Mouse (Mus musculus) neural tube, embryonic 14.5 days (tissue): ENCODE data around the gene Gm14180. TPM values are rescaled to one million over a fixed set of nuclear protein-coding genes. Genes with fewer than 3 reads are reported as not detected.
"Not testable (repeated sequence)": the region's sequence is repeated elsewhere in the genome, so short reads cannot be mapped to it uniquely, and the experiment has no call there.

Source experiments
- ATAC-seq: fragments of 200-750 bp; cut with Nextera tagmentation; 2 replicates; pipeline ENCODE4 v1.8.0; 2017; ENCODE audit warnings: low read depth, mild to moderate bottlenecking, moderate TSS enrichment, moderate library complexity
- H3K27ac ChIP-seq: fragments of 300-500 bp; sonication (generic); 2 replicates; pipeline ENCODE4 v1.5.1; 2014; ENCODE audit warnings: low read depth, mild to moderate bottlenecking, control low read depth, low read length, moderate library complexity, mixed read lengths
- H3K27me3 ChIP-seq: fragments of 300-500 bp; sonication (generic); 2 replicates; pipeline ENCODE4 v1.6.1; 2014; ENCODE audit warnings: low read length; ENCODE audit not compliant: control insufficient read depth, insufficient read depth
- H3K36me3 ChIP-seq: fragments of 300-500 bp; sonication (generic); 2 replicates; pipeline ENCODE4 v1.6.1; 2014; ENCODE audit warnings: low read length, mixed read lengths; ENCODE audit not compliant: control insufficient read depth, insufficient read depth
- H3K4me1 ChIP-seq: fragments of 300-500 bp; sonication (generic); 2 replicates; pipeline ENCODE4 v1.6.1; 2014; ENCODE audit warnings: low read length; ENCODE audit not compliant: control insufficient read depth, insufficient read depth
- H3K4me2 ChIP-seq: fragments of 300-500 bp; sonication (generic); 2 replicates; pipeline ENCODE4 v1.6.1; 2014; ENCODE audit warnings: mild to moderate bottlenecking, low read depth, low read length, control low read depth
- H3K4me3 ChIP-seq: fragments of 300-500 bp; sonication (generic); 2 replicates; pipeline ENCODE4 v1.5.1; 2014; ENCODE audit warnings: low read depth, low read length, control low read depth, mixed read lengths
- H3K9ac ChIP-seq: fragments of 300-500 bp; sonication (generic); replicated peaks from 2 replicates; pipeline ENCODE4 v1.6.1; 2014; ENCODE audit warnings: low read depth, mild to moderate bottlenecking, control low read depth, low read length, mixed read lengths
- H3K9me3 ChIP-seq: fragments of 300-500 bp; sonication (generic); 2 replicates; pipeline ENCODE4 v1.6.1; 2016; ENCODE audit warnings: low read length; ENCODE audit not compliant: control insufficient read depth
- WGBS: fragments of 180-500 bp; shearing (Covaris S2); extraction: QIAGEN DNeasy Blood & Tissue Kit; methylation state at CpG from one replicate; pipeline ENCODE4 v1.1.7; 2014; 5-methylcytosine and 5-hydroxymethylcytosine counted together
- polyA plus RNA-seq: library from polyadenylated mRNA; unstranded; fragments of >200 nt; fragmentation: Nextera tagmentation; extraction: Ambion mirVana; gene quantifications from 2 replicates; pipeline ENCODE4 v1.2.1, GENCODE M21; 2014

Gene Gm14180
- not detected in 2 replicates for polyA plus RNA-seq

DNA sequence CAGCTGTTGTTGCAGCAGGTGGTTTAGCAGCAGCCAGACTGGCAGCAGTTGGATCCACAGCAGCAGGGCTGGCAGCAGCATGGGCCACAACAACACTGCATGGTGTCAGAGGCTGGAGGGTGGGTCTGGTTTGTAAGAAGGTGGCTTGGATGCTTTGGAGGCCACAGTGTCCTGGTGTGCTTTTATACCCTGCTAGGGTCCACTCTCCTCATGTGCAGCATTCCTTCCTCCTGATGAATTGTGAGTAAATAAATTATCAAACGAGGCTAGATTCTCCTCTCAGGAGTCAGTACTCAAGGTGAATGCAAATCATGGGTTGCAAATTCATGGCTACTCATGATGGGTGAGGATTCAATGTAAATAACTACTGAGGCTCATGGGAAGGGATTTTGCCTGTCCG lies at the start of gene Gm14180:
Gene Gm14180, minus strand, starts transcription at position 101 of the 400 bp plus-strand sequence.
- Histone ChIP-seq H3K4me3 (no peak within 1 kb of the TSS), H3K36me3 (no peaks in the 10 kb centered on the region), H3K27me3 (no peaks in the 10 kb centered on the region), H3K4me1 (no peaks in the 10 kb centered on the region), H3K9ac (no peak within 1 kb of the TSS), H3K27ac (no peak within 1 kb of the TSS), H3K9me3 (no peaks in the 10 kb centered on the region), H3K4me2 (no peak within 1 kb of the TSS)
- 72% methylated on average over 2 of the region's 2 CpGs for WGBS
- no peak for ATAC-seq

- no peak for ATAC-seq
- Histone ChIP-seq H3K9me3 (no peaks in the 10 kb centered on the region), H3K27ac (no peak within 1 kb of the TSS), H3K36me3 (no peaks in the 10 kb centered on the region), H3K4me1 (no peaks in the 10 kb centered on the region), H3K27me3 (no peaks in the 10 kb centered on the region), H3K9ac (no peak within 1 kb of the TSS), H3K4me3 (no peak within 1 kb of the TSS), H3K4me2 (no peak within 1 kb of the TSS)
- 97% methylated on average over 2 of the region's 2 CpGs for WGBS
Measured at GRCm38 (mm10) chr11:99780604-99781003, 46.5 kb upstream of the Gm14180 start, which contains the start of gene Krtap4-8. TSS of gene Krtap4-8 (minus strand) at chr11:99780704.

- H3K4me3 ChIP-seq: no peak overlapping the region
- no peaks in the 10 kb centered on the region for H3K36me3 ChIP-seq
- no peaks in the 10 kb centered on the region for H3K27me3 ChIP-seq
- no peaks in the 10 kb centered on the region for H3K9me3 ChIP-seq
- no peaks in the 10 kb centered on the region for H3K4me1 ChIP-seq
- 30% methylated on average over 7 of the region's 7 CpGs for WGBS
- ATAC-seq: no peak
- no peak overlapping the region for H3K27ac ChIP-seq
- no peak overlapping the region for H3K9ac ChIP-seq
- H3K4me2 ChIP-seq: no peak overlapping the region
Measured at GRCm38 (mm10) chr11:99778401-99778800, 44.3 kb upstream of the Gm14180 start.

- H3K36me3 ChIP-seq, H3K9ac ChIP-seq, ATAC-seq, H3K4me2 ChIP-seq, H3K27me3 ChIP-seq, H3K4me3 ChIP-seq, H3K9me3 ChIP-seq, H3K27ac ChIP-seq, H3K4me1 ChIP-seq: not testable (repeated sequence)
Measured at GRCm38 (mm10) chr11:99772813-99773212, 38.7 kb upstream of the Gm14180 start, which contains the start of gene Gm11595. TSS of gene Gm11595 (minus strand) at chr11:99772913.

DNA sequence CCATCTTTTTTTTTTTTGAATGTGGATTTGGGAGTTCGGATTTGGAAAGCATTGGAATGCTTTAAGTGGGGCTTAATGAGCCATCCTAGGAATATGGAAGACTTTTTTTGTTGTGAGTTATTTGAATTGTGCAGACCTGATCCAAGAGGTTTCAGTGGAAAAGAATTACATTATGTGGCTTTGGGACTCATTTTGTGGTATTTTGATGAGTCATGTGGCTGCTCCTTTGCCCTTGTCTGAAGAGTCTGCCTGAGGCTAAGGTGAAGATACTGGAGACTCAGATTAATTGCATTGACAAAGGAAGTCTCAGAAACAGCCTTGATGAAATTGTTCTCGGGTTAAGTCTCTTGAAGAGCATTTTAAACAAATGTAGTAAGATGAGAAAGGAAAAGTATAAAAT lies 34.3 kb upstream of the Gm14180 start:
- no peak overlapping the region for H3K27ac ChIP-seq
- H3K9me3 ChIP-seq: no peaks in the 10 kb centered on the region
- WGBS: 88% methylated on average over 2 of the region's 2 CpGs
- ATAC-seq: no peak
- no peak overlapping the region for H3K4me3 ChIP-seq
- H3K4me1 ChIP-seq: no peaks in the 10 kb centered on the region
- H3K36me3 ChIP-seq: no peaks in the 10 kb centered on the region
- no peak overlapping the region for H3K4me2 ChIP-seq
- H3K27me3 ChIP-seq: no peaks in the 10 kb centered on the region
- H3K9ac ChIP-seq: no peak overlapping the region

- Histone ChIP-seq H3K9me3 (no peaks in the 10 kb centered on the region), H3K27me3 (no peaks in the 10 kb centered on the region)
- WGBS: 89% methylated on average over 1 of the region's 1 CpGs
Measured at GRCm38 (mm10) chr11:99758877-99759276, 24.8 kb upstream of the Gm14180 start.

GRCm38 (mm10) chr11:99743985-99744384 lies 9.9 kb upstream of the Gm14180 start:
- Histone ChIP-seq H3K36me3 (no peaks in the 10 kb centered on the region), H3K4me2 (no peak overlapping the region), H3K4me3 (no peak overlapping the region), H3K27me3 (no peaks in the 10 kb centered on the region), H3K9ac (no peak overlapping the region), H3K4me1 (no peaks in the 10 kb centered on the region), H3K9me3 (no peaks in the 10 kb centered on the region), H3K27ac (no peak overlapping the region)
- ATAC-seq: no peak
- WGBS: 91% methylated on average over 3 of the region's 3 CpGs

More at GRCm38 (mm10) chr11:99758877-99759276, 24.8 kb upstream of the Gm14180 start:
- Histone ChIP-seq H3K27ac (no peak overlapping the region), H3K4me2 (no peak overlapping the region), H3K4me3 (no peak overlapping the region), H3K4me1 (no peaks in the 10 kb centered on the region), H3K36me3 (no peaks in the 10 kb centered on the region), H3K9ac (no peak overlapping the region)
- no peak for ATAC-seq

GRCm38 (mm10) chr11:99724061-99724460 lies 10.0 kb downstream of the Gm14180 start:
- H3K27ac ChIP-seq: no peak overlapping the region
- no peak overlapping the region for H3K4me3 ChIP-seq
- H3K27me3 ChIP-seq: no peaks in the 10 kb centered on the region
- no peak overlapping the region for H3K9ac ChIP-seq
- no peaks in the 10 kb centered on the region for H3K9me3 ChIP-seq
- no peaks in the 10 kb centered on the region for H3K4me1 ChIP-seq
- WGBS: 75% methylated on average over 2 of the region's 2 CpGs
- H3K4me2 ChIP-seq: no peak overlapping the region
- no peak for ATAC-seq
- no peaks in the 10 kb centered on the region for H3K36me3 ChIP-seq

DNA sequence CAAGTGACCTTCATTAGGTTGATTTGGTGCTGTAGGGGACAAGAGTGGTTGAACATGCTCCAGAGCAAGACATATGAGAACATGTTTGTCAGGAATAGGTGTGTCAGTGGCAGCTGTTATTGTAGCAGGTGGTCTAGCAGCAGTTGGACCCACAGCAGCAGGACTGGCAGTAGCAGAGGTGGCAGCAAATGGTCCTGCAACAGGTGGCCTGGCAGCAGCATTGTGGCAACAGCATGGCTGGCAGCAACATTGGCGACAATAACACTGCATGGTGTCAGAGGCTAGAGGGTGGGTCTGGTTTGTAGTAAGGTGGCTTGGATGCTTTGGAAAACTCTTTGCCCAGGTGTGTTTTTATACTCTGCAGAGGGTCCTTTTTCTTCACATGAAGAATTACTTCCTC lies 15.3 kb downstream of the Gm14180 start:
- ATAC-seq: no peak
- no peak overlapping the region for H3K9ac ChIP-seq
- H3K27me3 ChIP-seq: no peaks in the 10 kb centered on the region
- H3K4me2 ChIP-seq: no peak overlapping the region
- H3K36me3 ChIP-seq: no peaks in the 10 kb centered on the region
- H3K4me1 ChIP-seq: no peaks in the 10 kb centered on the region
- WGBS: 92% methylated on average over 1 of the region's 1 CpGs
- H3K4me3 ChIP-seq: no peak overlapping the region
- no peaks in the 10 kb centered on the region for H3K9me3 ChIP-seq
- no peak overlapping the region for H3K27ac ChIP-seq
